Mouse (Mus musculus) adrenal gland, postnatal 14 days (tissue): Measurements from ENCODE around the gene Slc23a2. TPM values are rescaled to one million over a fixed set of nuclear protein-coding genes. Genes with fewer than 3 reads are reported as not detected.
A peak's percentile ranks its signal among the peaks of the same experiment; 100 is the strongest.

Experiments used
- DNase-seq: peaks from one replicate; pipeline ENCODE4 v3.0.0; 2021; ENCODE audit warnings: mixed read lengths
- total RNA-seq: library from RNA; stranded (reverse); gene quantifications from 2 replicates; pipeline ENCODE4 v1.2.3, GENCODE M21; 2021

Gene Slc23a2
- total RNA-seq, 1 experiment from 2014 or later = 109 TPM

- no peak for DNase-seq
These were observed 126.8 kb downstream of the Slc23a2 start for GRCm38 (mm10) chr2:132018156-132018555.

- peak; percentile 50 for DNase-seq
These were observed 127.3 kb downstream of the Slc23a2 start for GRCm38 (mm10) chr2:132017611-132018010.

- DNase-seq = no peak
These were observed 128.9 kb downstream of the Slc23a2 start for GRCm38 (mm10) chr2:132016034-132016433.

DNA sequence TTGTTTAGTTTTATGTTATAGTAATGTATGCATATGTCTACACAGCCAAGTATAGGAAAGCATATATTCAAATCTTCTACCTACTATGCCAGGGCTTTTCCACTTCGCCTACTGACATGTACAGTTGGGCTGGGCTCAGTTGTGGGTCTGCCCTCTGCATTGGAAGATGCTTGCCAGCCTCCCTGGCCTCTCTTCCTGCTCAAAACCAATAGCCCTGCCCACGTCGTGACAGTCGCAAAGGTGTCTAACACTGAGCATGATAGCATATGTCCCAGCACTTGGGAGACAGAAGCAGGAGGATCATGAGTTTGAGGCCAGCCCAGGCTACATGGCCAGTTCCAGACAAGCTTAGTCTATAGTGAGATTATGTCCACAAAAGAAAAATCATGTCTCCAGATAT, 131.8 kb downstream of the Slc23a2 start:
- no peak for DNase-seq

DNA sequence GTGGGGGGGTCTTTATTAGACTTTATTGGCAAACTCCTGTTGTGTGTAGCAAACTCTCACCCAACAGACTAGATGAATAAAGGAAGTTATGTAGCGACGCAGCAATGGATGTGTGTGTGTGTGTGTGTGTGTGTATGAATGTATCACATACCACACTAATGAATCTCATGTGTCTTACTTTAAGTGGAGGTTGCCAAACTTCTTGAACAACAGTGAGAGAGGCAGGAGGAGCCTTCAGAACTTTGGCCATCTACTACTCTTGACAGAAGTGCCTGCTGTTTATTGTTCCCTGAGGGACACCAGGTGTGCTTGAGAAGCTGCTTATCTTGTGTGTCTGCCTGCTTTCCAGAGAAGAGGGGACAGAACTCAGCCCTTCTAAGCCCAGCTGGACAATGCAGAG, 134.1 kb downstream of the Slc23a2 start:
- DNase-seq = no peak

GRCm38 (mm10) chr2:132008186-132008585, 136.7 kb downstream of the Slc23a2 start:
- DNase-seq = no peak

DNA sequence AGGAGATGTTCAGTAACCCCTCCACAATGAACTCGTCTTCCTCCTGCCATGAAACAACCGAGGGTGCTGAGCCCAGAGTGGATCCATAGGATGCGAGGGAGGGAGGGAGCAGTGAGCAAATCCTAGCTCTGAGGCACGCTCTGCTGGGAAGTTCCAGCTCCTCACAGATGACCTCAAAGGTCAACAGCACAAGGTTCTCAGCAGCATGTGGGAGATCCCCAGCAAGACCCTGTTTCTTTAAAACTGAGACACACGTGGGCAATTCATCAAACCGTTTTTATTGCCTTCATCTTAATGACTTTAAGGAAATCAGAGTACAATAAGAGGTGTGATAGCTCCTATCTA, 137.5 kb downstream of the Slc23a2 start:
- DNase-seq = no peak

DNA sequence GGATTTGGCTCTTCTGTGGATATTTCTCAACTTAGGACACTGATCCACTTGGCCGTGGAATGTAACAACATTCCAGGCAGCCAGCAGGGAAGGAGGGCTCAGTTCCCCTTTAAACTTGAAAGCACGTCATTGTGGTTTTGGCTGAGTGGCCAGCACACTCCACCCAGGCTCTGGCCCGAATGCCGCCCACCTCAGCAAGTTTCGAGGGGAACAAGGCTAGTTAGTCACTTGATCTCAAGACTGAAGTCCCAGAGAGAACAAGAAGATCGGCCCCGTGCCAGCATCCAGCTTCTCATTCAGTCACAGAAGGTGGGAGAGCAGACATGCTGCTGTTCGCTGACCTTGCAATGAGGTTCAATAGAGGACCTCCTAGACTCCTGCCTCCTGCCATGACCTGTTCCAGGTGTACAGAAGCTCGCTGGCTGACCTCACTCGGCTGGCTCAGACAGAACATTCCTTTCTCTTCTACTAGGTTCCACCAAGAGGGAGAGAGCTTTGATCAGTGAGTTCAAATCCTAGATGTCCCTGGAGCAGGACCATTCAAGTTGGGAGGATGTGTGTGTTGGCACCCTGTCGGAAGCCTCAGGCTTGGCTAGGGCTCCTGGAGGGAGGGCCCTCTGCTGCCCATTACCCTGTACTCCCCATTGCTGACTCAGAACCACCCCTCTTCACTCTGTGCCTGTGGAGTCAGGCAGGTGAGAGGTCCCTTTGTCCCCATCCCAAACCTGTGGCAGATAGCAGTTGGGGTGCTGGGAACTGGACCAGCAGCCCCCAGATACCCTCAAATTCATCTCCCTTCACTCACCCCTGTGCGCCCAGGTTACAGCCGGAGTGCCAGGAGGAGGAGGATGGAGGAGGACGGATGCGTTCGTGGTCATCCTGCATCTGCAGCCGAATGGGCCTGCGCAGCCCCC, 138.1 kb downstream of the Slc23a2 start:
- DNase-seq = peak; percentile 49

DNA sequence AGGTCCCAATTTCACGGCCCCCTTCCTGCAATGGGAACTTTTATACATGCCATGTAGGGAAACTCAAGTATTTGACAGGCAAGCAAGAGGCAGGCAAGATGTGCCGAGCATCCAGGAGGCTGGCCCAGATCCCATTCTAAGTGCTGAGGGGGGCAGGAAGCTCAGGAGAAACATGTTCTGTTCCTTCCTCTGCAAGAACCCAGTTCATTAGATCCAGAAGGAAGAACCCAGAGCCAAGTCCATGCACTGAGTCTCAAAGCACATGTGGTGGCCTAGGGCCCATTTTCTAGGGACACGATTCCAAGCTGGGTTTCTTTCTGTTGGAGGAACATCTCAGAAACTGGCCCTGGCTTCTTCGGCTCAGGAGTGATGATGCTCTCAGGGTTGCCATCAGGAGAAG, 139.5 kb downstream of the Slc23a2 start:
- DNase-seq = no peak

DNA sequence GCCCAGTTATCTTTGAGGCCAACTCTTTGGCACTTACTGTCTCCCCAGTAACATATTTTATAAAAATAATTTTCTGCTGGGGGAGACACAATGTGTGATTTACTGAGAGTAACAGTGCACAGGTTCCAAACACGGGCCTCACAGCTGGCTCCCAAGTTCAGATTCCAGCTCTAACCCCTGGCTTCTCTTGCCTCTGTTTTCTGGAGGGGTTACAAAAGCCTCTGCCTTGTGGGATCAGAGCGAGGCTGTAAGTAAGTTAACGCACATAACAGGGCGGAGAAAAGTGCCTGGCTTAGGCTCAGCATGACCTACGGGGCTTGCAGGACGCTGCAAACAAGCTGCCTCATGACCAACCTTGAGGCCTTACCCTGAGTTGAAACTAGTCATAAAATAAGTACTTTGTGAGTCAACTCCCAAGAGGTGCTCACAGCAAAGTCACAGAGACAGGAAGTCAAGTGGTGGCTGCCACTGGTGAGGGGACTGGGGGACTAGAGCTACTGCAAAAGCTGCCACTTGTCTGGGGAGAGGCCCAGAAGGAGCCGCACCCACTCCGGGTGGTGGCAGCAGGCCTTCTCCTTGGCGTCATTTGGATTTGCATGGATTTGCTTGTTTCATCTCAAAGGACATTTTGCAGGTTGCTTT, 140.3 kb downstream of the Slc23a2 start:
- DNase-seq = no peak

DNA sequence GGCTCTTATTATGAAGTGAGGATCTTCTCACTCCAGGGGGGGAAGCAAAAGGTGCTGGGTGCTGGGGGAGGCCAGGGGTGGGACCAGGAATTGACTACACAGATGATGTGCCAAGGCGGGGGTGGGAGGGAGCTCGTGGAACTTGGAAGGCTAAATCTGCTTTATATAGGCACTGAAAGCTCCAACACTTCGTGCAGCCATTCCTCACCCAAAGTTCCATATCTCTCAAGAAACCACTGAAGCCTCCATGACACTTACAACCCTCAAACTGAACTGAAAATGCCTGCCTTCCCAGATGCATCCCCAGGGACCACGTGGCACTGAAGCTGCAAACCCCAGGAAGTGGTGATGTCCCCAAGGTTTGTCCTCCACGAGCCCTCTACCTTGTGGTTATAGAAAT, 141.0 kb downstream of the Slc23a2 start:
- no peak for DNase-seq

Other genes starting within 250 kb of the Slc23a2 start
- 73.3 and 74.6 TPM in 2 replicates for gene Prnp, start 235.2 kb downstream of the Slc23a2 start, total RNA-seq
- 0.79 and 1.1 TPM in 2 replicates for gene Prn, start 235.2 kb downstream of the Slc23a2 start, total RNA-seq
- gene Prnd, start 194.2 kb downstream of the Slc23a2 start, total RNA-seq = 0.98 and 2.8 TPM in 2 replicates
- 9.4 and 22.2 TPM in 2 replicates for gene Rassf2, start 114.8 kb downstream of the Slc23a2 start, total RNA-seq
- 32.8 and 34.8 TPM in 2 replicates for gene Tmem230, start 102.7 kb upstream of the Slc23a2 start, total RNA-seq
- gene Pcna, start 108.2 kb upstream of the Slc23a2 start, total RNA-seq = 116 and 132 TPM in 2 replicates
- gene Cds2, start 118.0 kb upstream of the Slc23a2 start, total RNA-seq = 61.1 and 62.8 TPM in 2 replicates
- gene Prokr2, start 240.3 kb upstream of the Slc23a2 start, total RNA-seq = not detected in 2 replicates